Mouse (Mus musculus) embryonic fibroblast, embryonic 13.5 days (primary cell): Measurements from ENCODE around the gene Pcsk1n. TPM values are rescaled to one million over a fixed set of nuclear protein-coding genes. Genes with fewer than 3 reads are reported as not detected.

Experiments used
- H3K27ac ChIP-seq: 2 replicates; pipeline ENCODE4 v1.5.1; 2012; ENCODE audit warnings: low read length, control low read depth, inconsistent platforms; ENCODE audit not compliant: insufficient read depth
- H3K4me1 ChIP-seq: 2 replicates; pipeline ENCODE4 v1.6.1; 2011; ENCODE audit warnings: low read length; ENCODE audit not compliant: control insufficient read depth, insufficient read depth
- H3K4me3 ChIP-seq: 2 replicates; pipeline ENCODE4 v1.5.1; 2011; ENCODE audit warnings: mild to moderate bottlenecking, control low read depth, low read length; ENCODE audit not compliant: insufficient read depth
- CTCF ChIP-seq: IDR thresholded peaks from 2 replicates; pipeline ENCODE4 v1.5.1; 2011; ENCODE audit warnings: mild to moderate bottlenecking, control low read depth, low read length, moderate library complexity, borderline replicate concordance; ENCODE audit not compliant: insufficient read depth
- POLR2A ChIP-seq: IDR thresholded peaks from 2 replicates; pipeline ENCODE4 v1.6.1; 2011; ENCODE audit warnings: low read depth, mild to moderate bottlenecking, control low read depth, low read length, moderate library complexity
- polyA plus RNA-seq: library from polyadenylated mRNA; stranded (reverse); fragments of >200 nt; gene quantifications from 2 replicates; pipeline ENCODE4 v1.2.4, GENCODE M21; 2011; ENCODE audit warnings: low read depth; ENCODE audit not compliant: missing spikeins, insufficient read length

Pcsk1n gene
- not detected in 2 replicates for polyA plus RNA-seq

- Histone ChIP-seq H3K27ac (no peak within 1 kb of the TSS), H3K4me3 (no peak within 1 kb of the TSS), H3K4me1 (no peaks in the 10 kb centered on the region)
- TF ChIP-seq POLR2A (no peak), CTCF (no peak)
Observed at GRCm38 (mm10) chrX:7919601-7920383, at the start of gene Pcsk1n. TSS of gene Pcsk1n (plus strand) at chrX:7919822.

GRCm38 (mm10) chrX:7869826-7870225 is 49.8 kb upstream of the Pcsk1n start:
- no peak overlapping the region for H3K4me3 ChIP-seq
- TF ChIP-seq POLR2A (no peak), CTCF (no peak)
- H3K27ac ChIP-seq, result no peak overlapping the region
- H3K4me1 ChIP-seq, result no peaks in the 10 kb centered on the region

GRCm38 (mm10) chrX:7878007-7878419 is 41.6 kb upstream of the Pcsk1n start, which contains the start of gene Pim2:
TSS of gene Pim2 (plus strand) at chrX:7878262.
- no peak within 1 kb of the TSS for H3K27ac ChIP-seq

GRCm38 (mm10) chrX:7878495-7878894 is 41.1 kb upstream of the Pcsk1n start:
- no peak for TF ChIP-seq POLR2A
- TF ChIP-seq CTCF, result no peak
- peak overlapping the region; percentile 14; the same call in 1 of the 2 replicates for H3K4me3 ChIP-seq
- no peak overlapping the region for H3K27ac ChIP-seq
- 0 out of 2 replicates have a peak, but pooled peaks cover 5% of the 10 kb centered on the region for H3K4me1 ChIP-seq

More at GRCm38 (mm10) chrX:7878007-7878419, 41.6 kb upstream of the Pcsk1n start, which contains the start of gene Pim2:
- no peak for TF ChIP-seq POLR2A
- no peak for TF ChIP-seq CTCF
- H3K4me1 ChIP-seq, result 0 out of 2 replicates have a peak, but pooled peaks cover 5% of the 10 kb centered on the region
- H3K4me3 ChIP-seq, result peak within 1 kb of the TSS; percentile 28

GRCm38 (mm10) chrX:7879819-7880218 is 39.8 kb upstream of the Pcsk1n start:
- H3K4me1 ChIP-seq, result 0 out of 2 replicates have a peak, but pooled peaks cover 5% of the 10 kb centered on the region
- TF ChIP-seq CTCF, result no peak
- no peak for TF ChIP-seq POLR2A
- no peak overlapping the region for H3K4me3 ChIP-seq
- no peak overlapping the region for H3K27ac ChIP-seq

- 0 out of 2 replicates have a peak, but pooled peaks cover 5% of the 10 kb centered on the region for H3K4me1 ChIP-seq
- H3K27ac ChIP-seq, result peak within 1 kb of the TSS; percentile 69
- peak within 1 kb of the TSS; percentile 80 for H3K4me3 ChIP-seq
- TF ChIP-seq CTCF (no peak), POLR2A (peak; percentile 48)
Observed at GRCm38 (mm10) chrX:7883841-7884567, 35.6 kb upstream of the Pcsk1n start, which contains the start of gene Slc35a2. TSS of gene Slc35a2 (plus strand) at chrX:7884028.

GRCm38 (mm10) chrX:7898211-7898610 is 21.4 kb upstream of the Pcsk1n start:
- Histone ChIP-seq H3K4me1 (no peaks in the 10 kb centered on the region), H3K4me3 (peak overlapping the region; percentile 59), H3K27ac (peak overlapping the region; percentile 91; the same call in 1 of the 2 replicates)
- TF ChIP-seq CTCF, result no peak
- no peak for TF ChIP-seq POLR2A

GRCm38 (mm10) chrX:7898880-7899874 is 20.4 kb upstream of the Pcsk1n start, which contains the start of the genes Pqbp1 and Timm17b:
TSS of gene Pqbp1 (minus strand) at chrX:7899269.
TSS of gene Timm17b (plus strand) at chrX:7899357.
- TF ChIP-seq POLR2A (peak; percentile 53), CTCF (no peak)
- Histone ChIP-seq H3K4me3 (peak within 1 kb of the TSS; percentile 84), H3K27ac (peak within 1 kb of the TSS; percentile 91), H3K4me1 (no peaks in the 10 kb centered on the region)

GRCm38 (mm10) chrX:7904441-7904840 is 15.2 kb upstream of the Pcsk1n start:
- Histone ChIP-seq H3K27ac (no peak overlapping the region), H3K4me3 (no peak overlapping the region), H3K4me1 (no peaks in the 10 kb centered on the region)
- TF ChIP-seq POLR2A (no peak), CTCF (no peak)
